Mouse (Mus musculus) limb, embryonic 14.5 days (tissue): ENCODE data around the gene Gp1bb. TPM values are rescaled to one million over a fixed set of nuclear protein-coding genes. Genes with fewer than 3 reads are reported as not detected.
A peak's percentile ranks its signal among the peaks of the same experiment; 100 is the strongest.

Experiments
- ATAC-seq: fragments of 200-750 bp; cut with Nextera tagmentation; 2 replicates; pipeline ENCODE4 v1.8.0; 2017; ENCODE audit warnings: low read depth, moderate number of reproducible peaks, moderate TSS enrichment; ENCODE audit not compliant: low FRiP score
- DNase-seq: peaks from one replicate; pipeline ENCODE4 v3.0.0-alpha.2; 2015; ENCODE audit warnings: low spot score
- H3K27ac ChIP-seq: fragments of 300-500 bp; sonication (generic); replicated peaks from 2 replicates; pipeline ENCODE4 v1.5.1; 2014; ENCODE audit warnings: low read depth, mild to moderate bottlenecking, low read length, moderate library complexity, mixed read lengths
- H3K27me3 ChIP-seq: fragments of 300-500 bp; sonication (generic); 2 replicates; pipeline ENCODE4 v1.6.1; 2014; ENCODE audit warnings: low read length, mixed read lengths; ENCODE audit not compliant: control insufficient read depth, insufficient read depth
- H3K36me3 ChIP-seq: fragments of 300-500 bp; sonication (generic); 2 replicates; pipeline ENCODE4 v1.6.1; 2014; ENCODE audit warnings: mild to moderate bottlenecking, low read length, moderate library complexity, mixed read lengths; ENCODE audit not compliant: control insufficient read depth, insufficient read depth
- H3K4me1 ChIP-seq: fragments of 300-500 bp; sonication (generic); 2 replicates; pipeline ENCODE4 v1.6.1; 2014; ENCODE audit warnings: antibody characterized with exemption, low read length, mixed read lengths; ENCODE audit not compliant: control insufficient read depth, insufficient read depth
- H3K4me2 ChIP-seq: fragments of 300-500 bp; sonication (generic); replicated peaks from 2 replicates; pipeline ENCODE4 v1.6.1; 2014; ENCODE audit warnings: low read depth, mild to moderate bottlenecking, low read length, moderate library complexity; ENCODE audit not compliant: severe bottlenecking
- H3K4me3 ChIP-seq: fragments of 300-500 bp; sonication (generic); replicated peaks from 2 replicates; pipeline ENCODE4 v1.5.1; 2014; ENCODE audit warnings: low read length
- H3K9ac ChIP-seq: fragments of 300-500 bp; sonication (generic); 2 replicates; pipeline ENCODE4 v1.6.1; 2014; ENCODE audit warnings: mild to moderate bottlenecking, low read depth, low read length, moderate library complexity; ENCODE audit not compliant: severe bottlenecking
- H3K9me3 ChIP-seq: fragments of 300-500 bp; sonication (generic); 2 replicates; pipeline ENCODE4 v1.6.1; 2016; ENCODE audit warnings: low read length; ENCODE audit not compliant: control insufficient read depth
- POLR2A ChIP-seq: fragments of 200-500 bp; IDR thresholded peaks from 2 replicates; pipeline ENCODE4 v1.8.0; 2012; ENCODE audit warnings: inconsistent platforms, mild to moderate bottlenecking, moderate library complexity, borderline replicate concordance; ENCODE audit not compliant: insufficient read depth, insufficient read length; ENCODE audit errors: extremely low read depth
- WGBS: fragments of 180-500 bp; shearing (Covaris S2); extraction: QIAGEN DNeasy Blood & Tissue Kit; methylation state at CpG from one replicate; pipeline ENCODE4 v1.1.7; 2014; 5-methylcytosine and 5-hydroxymethylcytosine counted together
- polyA plus RNA-seq, 2 experiments: library from polyadenylated mRNA; depleted of rRNA in 1 of 2; stranded (reverse) in 1 of 2; unstranded in 1 of 2; fragments of >200 nt; fragmentation: Nextera tagmentation in 1 of 2; extraction: Ambion mirVana in 1 of 2; gene quantifications; 2 replicates each; pipeline versions ENCODE4 v1.2.1 to v1.2.3; 2012 to 2014

Gene Gp1bb
- polyA plus RNA-seq, 2 experiments, result 3.0 to 4.3 TPM

DNA sequence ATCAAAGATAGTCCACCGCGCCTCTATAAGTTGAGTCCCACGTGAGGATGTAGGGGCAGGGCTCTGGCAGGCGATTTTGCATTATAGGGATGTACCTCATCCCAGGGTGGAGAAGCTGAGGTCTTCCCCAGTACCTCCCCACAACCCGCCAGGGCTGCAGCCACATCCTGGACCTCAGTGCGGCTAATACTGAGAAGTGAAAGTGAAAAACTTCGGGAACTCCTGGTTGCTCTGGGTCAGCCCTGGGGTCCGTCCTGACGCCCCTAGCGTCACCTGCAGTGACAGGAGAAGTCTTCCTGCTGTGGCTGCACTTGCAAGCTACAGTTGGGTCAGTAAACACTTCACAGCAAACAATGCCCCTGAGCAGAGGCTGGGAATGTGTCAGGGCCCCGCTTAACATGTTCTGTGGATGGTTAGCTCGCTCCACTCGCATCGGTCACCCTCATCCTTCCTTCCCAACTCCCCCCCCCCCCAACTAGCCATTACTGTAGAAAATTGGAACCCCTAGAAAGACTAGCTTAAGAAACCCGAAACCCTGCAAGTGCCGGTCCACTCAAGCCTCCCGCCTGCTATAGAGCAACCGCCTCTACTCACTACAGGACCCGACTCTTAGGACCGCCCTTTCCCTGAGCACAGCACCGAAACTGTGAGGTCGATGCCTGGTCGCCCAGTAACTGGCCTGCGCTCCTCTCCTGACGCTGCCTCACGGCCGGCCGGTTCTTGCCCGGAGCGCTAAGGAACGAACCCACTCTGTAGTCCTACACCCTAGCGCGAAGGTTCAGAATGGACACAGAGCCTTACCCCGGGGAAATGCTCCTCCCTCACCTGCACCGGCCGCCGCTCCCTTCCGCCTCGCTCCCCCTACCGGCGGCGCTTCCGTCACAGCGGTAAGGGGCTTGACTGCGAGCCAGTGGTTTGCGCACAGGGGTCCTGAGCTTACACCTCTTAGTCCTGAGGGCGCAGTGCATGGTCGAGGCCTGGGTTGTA is 32.1 kb downstream of the Gp1bb start, which contains the start of gene Tbx1:
Tbx1 (minus strand) TSS at position 868 of the 987 bp plus-strand sequence.
- DNase-seq, result no peak
- 4% methylated on average over 45 of the region's 48 CpGs for WGBS
- peak within 1 kb of the TSS; percentile 32 for H3K4me3 ChIP-seq
- H3K4me2 ChIP-seq, result peak within 1 kb of the TSS; percentile 44
- no peak for TF ChIP-seq POLR2A
- peak within 1 kb of the TSS; percentile 34; the same call in 1 of the 2 replicates for H3K9ac ChIP-seq
- no peak within 1 kb of the TSS for H3K27ac ChIP-seq
- H3K27me3 ChIP-seq, result peaks cover 83% of the 10 kb centered on the region
- ATAC-seq, result no peak
- peaks cover 16% of the 10 kb centered on the region for H3K4me1 ChIP-seq
- H3K9me3 ChIP-seq, result no peaks in the 10 kb centered on the region
- no peaks in the 10 kb centered on the region for H3K36me3 ChIP-seq

GRCm38 (mm10) chr16:18589080-18589621 is 33.1 kb downstream of the Gp1bb start:
- no peak for TF ChIP-seq POLR2A
- H3K36me3 ChIP-seq, result no peaks in the 10 kb centered on the region
- H3K4me1 ChIP-seq, result peaks cover 16% of the 10 kb centered on the region
- no peak overlapping the region for H3K27ac ChIP-seq
- WGBS, result 33% methylated on average over 8 of the region's 9 CpGs
- no peak overlapping the region for H3K9ac ChIP-seq
- H3K4me3 ChIP-seq, result no peak overlapping the region
- peaks cover 92% of the 10 kb centered on the region for H3K27me3 ChIP-seq
- H3K4me2 ChIP-seq, result 0 out of 2 replicates have a peak overlapping the region, but pooled peaks have one; percentile 15
- no peaks in the 10 kb centered on the region for H3K9me3 ChIP-seq
- ATAC-seq (no peak), DNase-seq (no peak)

DNA sequence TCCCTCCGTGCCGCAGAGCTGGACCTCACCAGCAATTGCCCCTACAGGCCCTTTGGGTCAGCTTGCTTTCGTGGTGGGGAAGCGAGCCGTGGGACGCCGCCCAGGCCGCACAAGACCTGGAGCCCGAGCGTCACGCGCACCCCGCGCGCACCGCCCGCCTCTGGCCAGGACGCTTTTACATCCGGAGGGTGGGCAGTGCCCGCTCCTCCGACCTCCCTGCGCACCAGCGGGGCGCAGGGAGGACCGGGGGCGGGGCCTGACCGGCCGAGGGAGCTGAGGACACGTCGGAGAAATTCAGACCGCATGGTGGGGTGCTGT is 33.5 kb downstream of the Gp1bb start:
- DNase-seq (no peak), ATAC-seq (no peak)
- Histone ChIP-seq H3K27ac (no peak overlapping the region), H3K27me3 (peaks cover 94% of the 10 kb centered on the region), H3K9ac (no peak overlapping the region), H3K9me3 (no peaks in the 10 kb centered on the region), H3K36me3 (no peaks in the 10 kb centered on the region), H3K4me3 (peak overlapping the region; percentile 50), H3K4me2 (peak overlapping the region; percentile 15; the same call in 1 of the 2 replicates), H3K4me1 (peaks cover 16% of the 10 kb centered on the region)
- TF ChIP-seq POLR2A, result no peak
- WGBS, result 9% methylated on average over 30 of the region's 31 CpGs

DNA sequence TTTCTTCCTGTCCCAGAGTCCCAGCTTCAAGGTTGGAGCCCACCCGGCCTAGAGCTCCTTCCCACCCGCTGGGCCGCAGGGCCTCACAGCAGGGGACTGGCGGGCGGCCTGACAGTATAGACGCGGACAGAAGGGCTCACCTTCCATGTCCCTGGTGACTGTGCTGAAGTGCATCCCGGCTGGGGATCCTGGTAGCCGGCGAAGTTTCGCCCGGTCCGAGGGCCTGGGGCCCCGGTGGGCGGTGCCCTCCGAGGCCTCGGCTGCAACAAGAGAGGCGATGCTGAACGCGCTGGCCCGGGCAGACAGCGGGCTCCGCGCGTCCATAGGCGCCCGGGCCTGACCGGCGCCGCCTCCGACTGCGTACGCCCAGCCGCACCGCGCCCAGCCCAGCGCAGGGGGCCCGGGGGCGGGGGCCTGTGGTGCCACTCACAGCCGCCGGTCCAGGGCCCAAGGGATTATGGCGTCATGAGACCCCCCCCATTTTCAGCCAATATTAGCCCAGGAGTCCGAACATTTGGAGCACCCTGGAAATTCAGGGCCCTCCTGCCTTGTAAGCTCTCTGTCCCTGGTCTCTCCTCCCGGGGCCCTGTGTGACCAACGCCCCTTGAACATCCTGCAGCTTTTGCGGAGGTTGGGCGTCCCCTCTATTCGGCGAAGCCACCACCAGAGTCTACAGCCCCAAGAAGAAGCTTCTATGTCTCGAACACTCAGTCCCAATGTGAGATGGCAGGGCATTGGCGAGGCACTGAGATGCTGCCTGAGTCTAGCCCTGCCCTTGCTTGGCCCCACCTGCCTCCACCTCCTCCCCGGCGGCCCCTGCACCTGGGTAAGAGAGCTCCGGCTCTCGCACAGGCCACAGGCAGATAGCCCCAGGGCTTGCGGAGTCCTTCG is 34.1 kb downstream of the Gp1bb start:
- peak; percentile 23; the same call in 1 of the 2 replicates for ATAC-seq
- 0 out of 2 replicates have a peak overlapping the region, but pooled peaks have one; percentile 31 for H3K9ac ChIP-seq
- DNase-seq, result no peak
- peaks cover 94% of the 10 kb centered on the region for H3K27me3 ChIP-seq
- H3K36me3 ChIP-seq, result no peaks in the 10 kb centered on the region
- H3K4me2 ChIP-seq, result peak overlapping the region; percentile 77
- no peak for TF ChIP-seq POLR2A
- H3K27ac ChIP-seq, result no peak overlapping the region
- 3% methylated on average over 52 of the region's 57 CpGs for WGBS
- peaks cover 16% of the 10 kb centered on the region for H3K4me1 ChIP-seq
- H3K9me3 ChIP-seq, result no peaks in the 10 kb centered on the region
- H3K4me3 ChIP-seq, result peak overlapping the region; percentile 50

- H3K27ac ChIP-seq, result no peak overlapping the region; the same call in 1 of the 2 replicates
- 5% methylated on average over 10 of the region's 62 CpGs for WGBS
- H3K9me3 ChIP-seq, result no peaks in the 10 kb centered on the region
- H3K4me2 ChIP-seq, result peak overlapping the region; percentile 77
- peak overlapping the region; percentile 66 for H3K9ac ChIP-seq
- no peak for DNase-seq
- peak overlapping the region; percentile 50 for H3K4me3 ChIP-seq
- H3K27me3 ChIP-seq, result peaks cover 98% of the 10 kb centered on the region
- ATAC-seq, result no peak; the same call in 1 of the 2 replicates
- no peak for TF ChIP-seq POLR2A
- no peaks in the 10 kb centered on the region for H3K36me3 ChIP-seq
- H3K4me1 ChIP-seq, result peaks cover 23% of the 10 kb centered on the region
These were observed 35.2 kb downstream of the Gp1bb start for GRCm38 (mm10) chr16:18586906-18587546.
